Comparison of ENCODE assay signal across 14 mouse cellular contexts in genomic region chr4:142554716-142555115, GRCm38 (mm10).
DNase-seq lines count a peak whose midpoint lies in the region.
"Had no signal": no experiment of that assay in that cellular context is flagged by ENCODE, and none has a peak within 500 bp of the region (broad histone marks: within the 10 kb centered on the region; RNA-seq: fewer than 3 reads in every experiment).

No protein-coding gene starts in this region.

- intact Hi-C loops in left cerebral cortex, postnatal 10 days (cut with DNase I), result no loop called here

- peak; percentile 11 to 38 for DNase-seq in frontal cortex, postnatal 36 days (ENCODE audit: low spot score in 2 of 2)
- DNase-seq in frontal cortex, postnatal 25 days (ENCODE audit: low spot score in 2 of 2), result no peak
- DNase-seq in right cerebral cortex, adult 18-20 months, result peak; percentile 20
- no peak for DNase-seq in right cerebral cortex, postnatal 36 days (ENCODE audit: low spot score in 2 of 2)
- DNase-seq in layer of hippocampus, adult 9-11 months, result peak; percentile 42
- DNase-seq in left cerebral cortex, postnatal 10 days (ENCODE audit: extremely low spot score in 1 of 2, low spot score in 2 of 2), result no peak
- DNase-seq in cerebellum, postnatal 10 days, result no peak
- DNase-seq: cerebellum, adult 18-20 months; cerebellum, postnatal 25 days; gastrocnemius, postnatal 25 days; heart, adult 18-20 months; heart, postnatal 10 days; kidney, adult 9 months; kidney, postnatal 14 days had no signal

Comparison
In these comparisons a context has a peak if more than half of its experiments do, and no peak if none do; other contexts are left out.
1. DNase-seq: peak in frontal cortex, postnatal 36 days (2 of 2), right cerebral cortex, adult 18-20 months (single experiment) and layer of hippocampus, adult 9-11 months (single experiment); none in frontal cortex, postnatal 25 days (0 of 2), right cerebral cortex, postnatal 36 days (0 of 2), left cerebral cortex, postnatal 10 days (0 of 2) and cerebellum, postnatal 10 days (0 of 2).